Mouse (Mus musculus): ENCODE results near the gene Tango2. TPM values are rescaled to one million over a fixed set of nuclear protein-coding genes. Genes with fewer than 3 reads are reported as not detected.

Tango2 gene
- polyA plus RNA-seq (2015; fragmentation: Nextera tagmentation; extraction: Ambion mirVana) = 29.0 and 34.9 TPM in 2 replicates

- Histone ChIP-seq H3K4me2 (peak within 1 kb of the TSS; percentile 98), H3K9me3 (no peaks in the 10 kb centered on the region), H3K9ac (peak within 1 kb of the TSS; percentile 33), H3K27me3 (replicated peaks) (peaks cover 19% of the 10 kb centered on the region), H3K36me3 (no peaks in the 10 kb centered on the region), H3K27ac (no peak within 1 kb of the TSS), H3K4me3 (replicated peaks) (peak within 1 kb of the TSS; percentile 62), H3K4me1 (peaks cover 23% of the 10 kb centered on the region)
- WGBS = under 1% methylated on average over 44 of the region's 44 CpGs
- peak; percentile 86 for ATAC-seq (ENCODE audit: insufficient read depth, low FRiP score, low read depth)
These were observed at the start of gene Tango2, which contains the start of gene Arvcf for GRCm38 (mm10) chr16:18347931-18348600. Tango2 (minus strand) TSS chr16:18348103. Arvcf (plus strand) TSS chr16:18348182.

- no peak overlapping the region for H3K27ac ChIP-seq
- no peak for ATAC-seq (ENCODE audit: insufficient read depth, low FRiP score, low read depth)
- no peak overlapping the region for H3K4me2 ChIP-seq
- peaks cover 33% of the 10 kb centered on the region for H3K4me1 ChIP-seq
- H3K9ac ChIP-seq = no peak overlapping the region
- no peaks in the 10 kb centered on the region for H3K27me3 ChIP-seq (replicated peaks)
- H3K9me3 ChIP-seq = no peaks in the 10 kb centered on the region
- H3K36me3 ChIP-seq = 0 out of 2 replicates have a peak, but pooled peaks cover 4% of the 10 kb centered on the region
- H3K4me3 ChIP-seq (replicated peaks) = no peak overlapping the region
- WGBS = 94% methylated on average over 27 of the region's 27 CpGs
These were observed 49.1 kb upstream of the Tango2 start for GRCm38 (mm10) chr16:18396791-18397621.

- Histone ChIP-seq H3K27ac (peak overlapping the region; percentile 55), H3K27me3 (replicated peaks) (no peaks in the 10 kb centered on the region), H3K36me3 (0 out of 2 replicates have a peak, but pooled peaks cover 4% of the 10 kb centered on the region), H3K4me1 (peaks cover 33% of the 10 kb centered on the region), H3K4me2 (0 out of 2 replicates have a peak overlapping the region, but pooled peaks have one; percentile 10), H3K4me3 (replicated peaks) (no peak overlapping the region), H3K9ac (no peak overlapping the region), H3K9me3 (no peaks in the 10 kb centered on the region)
- no peak for ATAC-seq (ENCODE audit: insufficient read depth, low FRiP score, low read depth)
- 49% methylated on average over 2 of the region's 2 CpGs for WGBS
These were observed 48.3 kb upstream of the Tango2 start for GRCm38 (mm10) chr16:18396201-18396600.

DNA sequence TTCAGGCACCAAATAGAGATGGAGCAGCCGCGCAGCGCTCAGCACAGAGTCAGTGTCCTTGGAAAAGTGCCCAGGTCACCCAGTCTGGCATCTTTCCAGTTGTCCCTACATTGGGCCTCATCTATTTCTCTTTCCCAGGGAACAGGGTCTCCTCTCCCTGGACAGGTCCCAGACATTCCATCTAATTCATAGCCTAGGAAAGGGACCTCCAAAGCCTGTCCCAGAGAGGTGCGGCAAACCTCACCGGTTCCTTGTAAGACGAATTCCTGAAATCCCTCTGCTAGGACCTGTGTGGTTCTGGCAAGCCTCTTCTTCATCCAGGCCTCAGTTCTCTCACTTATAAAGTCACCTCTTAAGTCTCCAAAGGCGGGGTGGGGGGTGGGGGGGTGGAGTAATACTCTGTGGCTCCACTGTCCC lies 47.7 kb upstream of the Tango2 start:
- H3K9ac ChIP-seq = no peak overlapping the region
- H3K27ac ChIP-seq = peak overlapping the region; percentile 55; the same call in 1 of the 2 replicates

DNA sequence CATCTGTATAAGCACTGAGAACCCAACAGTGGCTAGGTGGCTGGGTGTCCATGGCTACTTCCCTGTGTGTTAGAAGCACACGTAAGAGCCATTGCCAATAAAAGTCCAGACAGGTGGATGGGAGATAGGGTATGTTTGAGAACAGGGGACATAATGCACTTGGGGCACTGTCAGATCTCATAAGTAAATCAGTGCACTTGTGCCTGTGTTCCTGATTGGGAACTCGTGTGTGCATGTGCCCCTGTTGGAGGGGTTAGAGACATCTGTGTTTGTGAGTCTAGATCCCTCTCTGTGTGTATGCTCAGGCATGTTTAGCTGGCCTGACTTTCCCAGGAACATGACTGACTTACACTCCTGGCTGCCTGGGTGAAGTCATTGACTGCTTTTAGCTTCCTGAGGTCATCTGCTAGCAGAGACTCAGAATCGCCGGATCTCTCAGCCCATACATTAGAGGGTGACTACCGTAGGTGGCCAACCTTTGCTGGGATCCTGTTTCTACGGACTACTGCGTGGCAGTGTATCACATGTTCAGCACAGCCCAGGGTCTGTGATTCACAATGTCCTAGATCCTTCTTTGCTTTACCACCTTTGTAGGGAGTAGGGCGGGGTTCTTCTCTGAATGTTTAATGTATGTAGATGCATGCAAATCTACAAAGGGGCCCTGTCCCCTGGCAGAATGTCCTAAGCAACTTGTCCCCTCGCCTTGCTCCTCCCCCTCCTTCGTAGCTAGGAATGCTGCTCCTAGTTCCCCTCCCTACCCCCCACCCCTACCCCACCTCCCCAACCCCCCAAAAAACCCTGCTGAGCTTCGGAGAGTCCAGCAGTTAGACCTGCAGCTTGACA lies 47.1 kb upstream of the Tango2 start:
- Histone ChIP-seq H3K27ac (peak overlapping the region; percentile 46), H3K27me3 (replicated peaks) (no peaks in the 10 kb centered on the region), H3K4me2 (peak overlapping the region; percentile 17), H3K9me3 (no peaks in the 10 kb centered on the region), H3K4me3 (replicated peaks) (no peak overlapping the region), H3K36me3 (0 out of 2 replicates have a peak, but pooled peaks cover 4% of the 10 kb centered on the region), H3K9ac (no peak overlapping the region), H3K4me1 (peaks cover 29% of the 10 kb centered on the region)
- no peak for ATAC-seq (ENCODE audit: insufficient read depth, low FRiP score, low read depth)
- 30% methylated on average over 11 of the region's 11 CpGs for WGBS

More for the DNA sequence above, 47.7 kb upstream of the Tango2 start:
- ATAC-seq (ENCODE audit: insufficient read depth, low FRiP score, low read depth) = no peak
- peak overlapping the region; percentile 17; the same call in 1 of the 2 replicates for H3K4me2 ChIP-seq
- no peaks in the 10 kb centered on the region for H3K27me3 ChIP-seq (replicated peaks)
- no peak overlapping the region for H3K4me3 ChIP-seq (replicated peaks)
- H3K9me3 ChIP-seq = no peaks in the 10 kb centered on the region
- peaks cover 29% of the 10 kb centered on the region for H3K4me1 ChIP-seq
- WGBS = 38% methylated on average over 6 of the region's 7 CpGs
- 0 out of 2 replicates have a peak, but pooled peaks cover 4% of the 10 kb centered on the region for H3K36me3 ChIP-seq

GRCm38 (mm10) chr16:18394056-18394455 lies 46.2 kb upstream of the Tango2 start:
- no peak overlapping the region for H3K9ac ChIP-seq
- peak overlapping the region; percentile 76; the same call in 1 of the 2 replicates for H3K4me3 ChIP-seq (replicated peaks)
- no peak for ATAC-seq (ENCODE audit: insufficient read depth, low FRiP score, low read depth)
- H3K27ac ChIP-seq = no peak overlapping the region
- 76% methylated on average over 3 of the region's 3 CpGs for WGBS
- no peaks in the 10 kb centered on the region for H3K27me3 ChIP-seq (replicated peaks)
- no peaks in the 10 kb centered on the region for H3K9me3 ChIP-seq
- H3K4me2 ChIP-seq = peak overlapping the region; percentile 98
- H3K4me1 ChIP-seq = peaks cover 32% of the 10 kb centered on the region
- 0 out of 2 replicates have a peak, but pooled peaks cover 4% of the 10 kb centered on the region for H3K36me3 ChIP-seq

DNA sequence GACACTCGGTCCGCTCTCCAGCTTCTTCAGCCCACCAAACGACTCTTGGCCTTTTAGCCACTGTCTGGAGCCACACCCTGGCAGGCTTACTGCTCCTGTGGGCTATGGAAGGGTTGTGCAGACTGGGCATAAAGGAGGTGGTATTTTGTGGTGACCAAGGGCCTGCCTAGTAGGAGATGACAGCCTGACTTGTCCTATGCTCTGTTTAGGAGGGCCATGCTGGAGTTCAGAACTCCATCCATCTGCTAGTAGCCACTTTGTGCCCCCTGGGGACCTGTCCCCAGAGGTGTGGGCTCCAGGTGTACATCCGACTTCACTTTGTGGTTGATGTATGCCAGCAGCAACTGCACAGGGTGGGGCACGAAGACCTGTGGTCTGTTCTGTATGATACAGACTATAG lies 45.7 kb upstream of the Tango2 start:
- Histone ChIP-seq H3K4me3 (replicated peaks) (peak overlapping the region; percentile 76), H3K4me2 (peak overlapping the region; percentile 98), H3K27ac (no peak overlapping the region), H3K4me1 (peaks cover 37% of the 10 kb centered on the region), H3K9ac (no peak overlapping the region), H3K36me3 (0 out of 2 replicates have a peak, but pooled peaks cover 4% of the 10 kb centered on the region), H3K9me3 (no peaks in the 10 kb centered on the region), H3K27me3 (replicated peaks) (no peaks in the 10 kb centered on the region)
- no peak for ATAC-seq (ENCODE audit: insufficient read depth, low FRiP score, low read depth)
- WGBS = 54% methylated on average over 5 of the region's 5 CpGs

DNA sequence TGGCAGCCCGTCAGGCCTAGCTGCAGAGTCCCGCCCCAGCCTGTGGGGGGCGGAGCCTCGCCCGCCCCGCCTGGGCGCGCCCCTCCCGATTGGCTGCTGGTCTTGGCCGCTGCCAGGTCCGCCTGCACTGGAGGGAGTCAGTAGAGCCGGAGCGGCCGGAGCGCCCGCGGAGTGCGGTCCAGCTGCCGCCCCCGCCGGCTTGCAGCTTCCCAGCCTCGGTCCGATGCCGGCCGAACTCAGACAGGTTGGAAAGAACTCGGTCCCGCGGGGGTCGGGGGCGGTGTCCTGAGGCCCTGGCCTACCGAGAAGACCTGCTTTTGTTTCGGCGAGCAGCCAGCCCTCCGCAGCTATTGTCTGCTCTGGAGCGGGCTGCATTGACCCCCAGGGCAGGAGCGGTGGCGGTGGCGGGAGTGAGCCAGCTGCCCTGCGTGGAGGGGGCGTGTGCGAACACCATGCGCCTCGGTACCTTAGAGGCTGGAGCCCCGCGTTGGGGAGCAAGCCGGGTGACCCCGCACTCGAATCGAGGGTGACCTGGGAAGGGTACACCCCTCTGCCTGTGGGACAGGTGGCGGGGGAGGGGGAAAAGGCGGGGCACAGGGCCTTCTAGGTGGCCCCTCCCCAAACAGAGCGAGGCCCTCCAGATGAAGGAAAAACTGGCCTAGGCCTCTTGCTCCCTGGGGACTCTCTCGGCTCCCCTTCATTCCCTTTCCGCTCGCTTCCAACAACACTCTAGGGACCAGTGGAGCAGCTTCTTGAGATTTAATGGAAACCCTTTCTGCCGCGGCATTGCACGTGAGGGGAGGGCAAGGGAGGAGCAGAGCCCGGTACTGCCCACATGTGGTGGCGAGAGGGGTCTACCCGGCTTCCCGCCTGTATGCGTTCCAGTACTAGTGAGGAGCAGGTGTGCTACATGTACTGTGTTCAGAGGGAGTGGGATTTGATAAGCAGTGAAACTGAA lies 44.8 kb upstream of the Tango2 start:
- Histone ChIP-seq H3K4me3 (replicated peaks) (peak overlapping the region; percentile 76), H3K27me3 (replicated peaks) (no peaks in the 10 kb centered on the region), H3K4me2 (peak overlapping the region; percentile 98), H3K9ac (peak overlapping the region; percentile 42), H3K9me3 (no peaks in the 10 kb centered on the region), H3K27ac (peak overlapping the region; percentile 75), H3K36me3 (no peaks in the 10 kb centered on the region), H3K4me1 (peaks cover 45% of the 10 kb centered on the region)
- ATAC-seq (ENCODE audit: insufficient read depth, low FRiP score, low read depth) = peak; percentile 87
- WGBS = under 1% methylated on average over 62 of the region's 63 CpGs

DNA sequence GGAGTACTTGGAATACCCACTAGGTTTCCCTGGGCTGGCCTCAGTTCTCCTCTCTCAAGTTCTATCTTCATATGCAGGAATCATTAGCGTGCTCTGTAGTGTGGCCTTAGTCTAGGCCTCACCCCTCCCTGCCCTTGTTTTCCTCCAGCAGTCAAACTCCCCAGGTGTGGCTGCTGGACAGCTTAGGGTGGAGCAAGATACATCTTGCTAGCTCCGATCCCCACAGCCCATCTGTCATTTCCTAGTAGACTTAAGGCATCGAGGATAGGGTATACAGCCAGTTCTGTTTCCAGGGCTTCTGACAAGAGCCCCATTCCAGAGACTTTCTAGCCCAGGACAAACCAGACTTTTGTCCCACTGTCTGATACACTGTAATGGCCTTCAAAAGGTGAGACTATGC lies 43.8 kb upstream of the Tango2 start:
- H3K27me3 ChIP-seq (replicated peaks) = no peaks in the 10 kb centered on the region
- WGBS = 68% methylated on average over 3 of the region's 3 CpGs
- ATAC-seq (ENCODE audit: insufficient read depth, low FRiP score, low read depth) = no peak
- H3K27ac ChIP-seq = no peak overlapping the region
- H3K9me3 ChIP-seq = no peaks in the 10 kb centered on the region
- peaks cover 49% of the 10 kb centered on the region for H3K4me1 ChIP-seq
- no peak overlapping the region for H3K9ac ChIP-seq
- no peak overlapping the region for H3K4me2 ChIP-seq
- no peak overlapping the region for H3K4me3 ChIP-seq (replicated peaks)
- no peaks in the 10 kb centered on the region for H3K36me3 ChIP-seq

GRCm38 (mm10) chr16:18391127-18391526 lies 43.2 kb upstream of the Tango2 start:
- Histone ChIP-seq H3K27ac (no peak overlapping the region), H3K9ac (no peak overlapping the region), H3K36me3 (no peaks in the 10 kb centered on the region), H3K4me3 (replicated peaks) (no peak overlapping the region), H3K27me3 (replicated peaks) (no peaks in the 10 kb centered on the region), H3K4me2 (no peak overlapping the region), H3K9me3 (no peaks in the 10 kb centered on the region), H3K4me1 (peaks cover 44% of the 10 kb centered on the region)
- ATAC-seq (ENCODE audit: insufficient read depth, low FRiP score, low read depth) = no peak
- WGBS = 96% methylated on average over 3 of the region's 3 CpGs

Measured in stomach, embryonic 15.5 days (tissue).